Mouse (Mus musculus) liver, embryonic 12.5 days (tissue): Measurements from ENCODE around the gene Igsf23. TPM values are rescaled to one million over a fixed set of nuclear protein-coding genes. Genes with fewer than 3 reads are reported as not detected.

Experiments
- ATAC-seq: fragments of 200-750 bp; cut with Nextera tagmentation; 2 replicates; pipeline ENCODE4 v1.8.0; 2017; ENCODE audit warnings: moderate number of reproducible peaks, mild to moderate bottlenecking, moderate library complexity
- H3K27ac ChIP-seq: fragments of 300-500 bp; sonication (generic); 2 replicates; pipeline ENCODE4 v1.5.1; 2016; ENCODE audit warnings: mild to moderate bottlenecking
- H3K27me3 ChIP-seq: fragments of 300-500 bp; sonication (generic); replicated peaks from 2 replicates; pipeline ENCODE4 v1.6.1; 2016; ENCODE audit warnings: mild to moderate bottlenecking, moderate library complexity
- H3K36me3 ChIP-seq: fragments of 300-500 bp; sonication (generic); 2 replicates; pipeline ENCODE4 v1.6.1; 2016; ENCODE audit warnings: mild to moderate bottlenecking, moderate library complexity
- H3K4me1 ChIP-seq: fragments of 300-500 bp; sonication (generic); 2 replicates; pipeline ENCODE4 v1.6.1; 2016
- H3K4me2 ChIP-seq: fragments of 300-500 bp; sonication (generic); 2 replicates; pipeline ENCODE4 v1.6.1; 2016; ENCODE audit warnings: mild to moderate bottlenecking, moderate library complexity
- H3K4me3 ChIP-seq: fragments of 300-500 bp; sonication (generic); 2 replicates; pipeline ENCODE4 v1.5.1; 2016; ENCODE audit warnings: mild to moderate bottlenecking, moderate library complexity
- H3K9ac ChIP-seq: fragments of 300-500 bp; sonication (generic); 2 replicates; pipeline ENCODE4 v1.6.1; 2016; ENCODE audit warnings: mild to moderate bottlenecking, moderate library complexity
- H3K9me3 ChIP-seq: fragments of 300-500 bp; sonication (generic); replicated peaks from 2 replicates; pipeline ENCODE4 v1.6.1; 2016; ENCODE audit warnings: mild to moderate bottlenecking, moderate library complexity
- WGBS: fragments of 180-500 bp; shearing (Covaris S2); methylation state at CpG from one replicate; pipeline ENCODE4 v1.1.7; 2016; ENCODE audit not compliant: insufficient replicate concordance; 5-methylcytosine and 5-hydroxymethylcytosine counted together
- polyA plus RNA-seq: library from polyadenylated mRNA; unstranded; fragments of >200 nt; fragmentation: Nextera tagmentation; extraction: Ambion mirVana; gene quantifications from 2 replicates; pipeline ENCODE4 v1.2.1, GENCODE M21; 2016

The Igsf23 gene
- polyA plus RNA-seq, 1 experiment from 2014 or later, result 0.30 TPM

DNA sequence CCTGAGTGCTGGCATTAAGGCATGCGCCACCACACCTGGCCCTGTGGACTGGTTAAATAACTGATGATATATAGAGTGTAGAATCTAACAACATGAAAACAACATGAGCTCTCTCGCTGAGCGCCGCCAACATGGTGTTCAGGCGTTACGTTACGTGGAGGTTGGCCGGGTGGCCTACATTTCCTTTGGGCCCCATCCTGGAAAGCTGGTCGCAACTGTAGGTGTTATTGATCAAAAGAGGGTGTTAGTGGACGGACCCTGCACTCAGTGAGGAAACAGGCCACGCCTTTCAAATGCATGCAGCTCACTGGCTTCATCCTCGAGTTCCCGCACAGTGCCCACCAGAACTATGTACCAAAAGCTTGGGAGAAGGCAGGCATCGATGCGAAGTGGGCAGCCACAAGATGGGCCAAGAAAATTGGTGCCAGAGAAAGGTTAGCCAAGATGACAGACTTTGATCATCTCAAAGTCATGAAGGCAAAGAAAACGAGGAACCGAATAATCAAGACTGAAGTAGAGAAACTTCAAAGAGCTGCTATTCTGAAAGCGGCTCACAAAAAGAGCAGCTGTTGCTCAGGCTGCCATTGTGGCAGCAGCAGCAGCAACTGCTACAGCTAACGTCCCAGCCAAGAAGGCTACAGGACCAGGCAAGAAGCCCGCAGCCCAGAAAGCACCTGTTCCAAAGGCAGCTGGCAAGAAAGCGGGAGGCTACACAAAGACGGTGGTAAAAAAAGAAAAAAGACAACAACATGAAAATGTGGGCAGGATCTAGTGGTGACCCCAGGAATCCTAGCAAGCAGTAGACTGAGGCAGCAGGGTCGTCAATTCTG lies 38.6 kb downstream of the Igsf23 start:
- no peak for ATAC-seq
- Histone ChIP-seq H3K27me3 (no peaks in the 10 kb centered on the region), H3K4me2 (no peak overlapping the region), H3K9ac (no peak overlapping the region), H3K27ac (no peak overlapping the region), H3K9me3 (no peaks in the 10 kb centered on the region), H3K4me1 (no peaks in the 10 kb centered on the region), H3K36me3 (peaks cover 38% of the 10 kb centered on the region), H3K4me3 (no peak overlapping the region)
- 79% methylated on average over 23 of the region's 23 CpGs for WGBS

DNA sequence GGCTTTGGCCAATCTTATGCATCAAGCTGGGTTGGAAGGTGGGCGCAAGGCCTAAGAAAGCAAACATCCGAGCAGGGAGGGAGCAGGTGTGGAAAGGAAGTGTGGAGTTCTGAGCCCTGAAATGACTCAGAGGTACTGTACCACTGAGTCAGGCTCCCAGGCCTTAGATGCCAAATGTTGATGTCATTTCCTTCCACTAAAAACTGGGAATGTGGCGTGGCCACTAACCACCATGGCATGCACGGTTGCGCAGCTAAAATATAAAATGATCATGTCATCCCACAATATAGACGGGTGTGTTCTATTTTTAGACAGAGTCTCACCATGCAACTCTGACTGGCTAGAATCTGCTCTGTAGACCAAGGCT lies 39.3 kb downstream of the Igsf23 start:
- H3K9me3 ChIP-seq, result no peaks in the 10 kb centered on the region
- H3K4me2 ChIP-seq, result no peak overlapping the region
- no peak overlapping the region for H3K4me3 ChIP-seq
- peaks cover 37% of the 10 kb centered on the region for H3K36me3 ChIP-seq
- no peak overlapping the region for H3K9ac ChIP-seq
- ATAC-seq, result no peak
- H3K27me3 ChIP-seq, result no peaks in the 10 kb centered on the region
- H3K4me1 ChIP-seq, result no peaks in the 10 kb centered on the region
- no peak overlapping the region for H3K27ac ChIP-seq
- WGBS, result 79% methylated on average over 6 of the region's 6 CpGs

DNA sequence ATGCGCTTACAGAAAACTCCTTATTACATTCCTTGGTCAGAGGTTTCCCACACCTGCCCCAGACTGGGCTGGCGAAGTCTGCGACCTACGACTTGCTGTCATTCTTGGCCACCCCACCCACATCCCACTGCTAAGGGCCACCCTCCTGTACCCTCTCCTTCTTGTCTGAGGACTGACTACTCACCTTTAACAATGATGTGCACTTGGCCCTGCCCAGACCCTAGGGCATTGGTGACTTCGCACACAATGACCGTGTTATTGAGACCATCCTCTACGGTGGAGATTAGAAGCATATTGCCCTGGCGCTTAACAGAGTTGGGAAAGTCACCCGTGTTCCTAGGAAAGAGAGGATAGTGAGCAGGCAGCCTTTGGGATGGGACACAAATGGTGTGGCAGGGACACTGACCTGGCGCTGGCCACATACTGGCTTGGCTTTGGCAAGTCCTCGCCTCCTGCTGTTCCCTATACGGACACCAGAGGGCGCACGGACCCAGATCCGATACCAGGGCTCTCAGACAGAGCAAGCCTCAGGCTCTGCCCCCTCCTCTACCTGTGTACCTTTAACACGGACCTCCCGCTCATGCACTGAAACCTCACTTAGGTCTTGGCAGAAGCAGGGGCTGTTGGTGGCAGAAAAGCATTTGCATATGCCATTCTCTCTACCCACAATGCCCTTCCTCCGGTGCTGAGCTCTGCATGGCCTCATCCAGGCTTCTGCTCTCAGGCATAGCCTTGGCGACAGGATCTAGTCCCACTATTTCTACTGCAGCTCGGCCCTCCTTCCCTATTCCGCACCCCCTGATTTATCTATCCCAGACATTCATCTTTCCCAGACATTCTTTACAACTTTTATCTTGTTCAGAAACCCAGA lies 39.9 kb downstream of the Igsf23 start:
- Histone ChIP-seq H3K27ac (no peak overlapping the region), H3K36me3 (peaks cover 32% of the 10 kb centered on the region), H3K9me3 (no peaks in the 10 kb centered on the region), H3K4me2 (no peak overlapping the region), H3K4me3 (no peak overlapping the region), H3K4me1 (no peaks in the 10 kb centered on the region), H3K9ac (no peak overlapping the region), H3K27me3 (no peaks in the 10 kb centered on the region)
- 42% methylated on average over 21 of the region's 21 CpGs for WGBS
- ATAC-seq, result peak; percentile 60; the same call in 1 of the 2 replicates

DNA sequence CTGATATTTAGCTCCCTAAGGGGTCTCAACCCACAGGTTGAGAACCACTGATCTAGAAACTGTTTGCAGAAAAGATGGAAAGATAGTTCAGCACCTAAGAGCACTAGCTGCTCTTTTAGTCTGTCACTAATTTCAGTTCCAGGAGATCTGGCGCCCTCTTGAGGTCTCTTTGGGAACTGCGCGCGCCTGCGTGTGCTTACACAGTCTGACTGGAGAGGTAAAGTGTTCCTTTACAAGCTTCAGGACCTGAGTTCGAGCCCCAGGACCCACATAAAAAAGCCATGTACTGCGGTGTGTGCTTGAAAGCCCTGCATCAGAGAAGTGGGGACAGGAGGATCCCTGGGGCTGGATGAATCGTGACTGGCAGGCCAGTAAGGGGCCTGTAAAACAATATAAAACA lies 60.7 kb downstream of the Igsf23 start:
- ATAC-seq, result no peak
- no peaks in the 10 kb centered on the region for H3K36me3 ChIP-seq
- no peak overlapping the region for H3K4me3 ChIP-seq
- H3K9ac ChIP-seq, result no peak overlapping the region
- no peaks in the 10 kb centered on the region for H3K9me3 ChIP-seq
- WGBS, result 34% methylated on average over 8 of the region's 8 CpGs
- 0 out of 2 replicates have a peak, but pooled peaks cover 3% of the 10 kb centered on the region for H3K27me3 ChIP-seq
- H3K27ac ChIP-seq, result no peak overlapping the region
- H3K4me1 ChIP-seq, result no peaks in the 10 kb centered on the region
- no peak overlapping the region for H3K4me2 ChIP-seq

DNA sequence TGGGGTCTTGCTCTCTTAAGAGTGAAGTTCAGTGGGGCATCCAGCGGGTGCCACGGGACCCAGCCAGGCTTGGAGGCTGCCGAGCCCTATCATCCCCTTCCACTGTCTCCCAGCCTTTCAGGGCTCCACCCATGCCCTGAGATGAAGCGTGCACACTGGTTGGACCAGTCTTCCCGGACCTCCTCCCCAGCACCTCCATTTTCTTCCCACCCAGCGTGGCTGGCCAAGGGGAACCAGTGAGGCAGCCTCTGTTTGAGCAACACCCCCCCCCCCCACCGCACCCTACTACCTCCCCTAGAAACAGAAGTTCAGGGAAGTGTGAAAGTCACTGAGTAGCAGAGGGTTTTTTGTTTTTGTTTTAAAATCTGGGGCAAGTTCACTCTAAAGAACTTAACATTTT lies 62.7 kb downstream of the Igsf23 start, which contains the start of gene Ceacam19:
TSS of gene Ceacam19 (minus strand) at position 117 of the 400 bp plus-strand sequence.
- no peaks in the 10 kb centered on the region for H3K9me3 ChIP-seq
- no peaks in the 10 kb centered on the region for H3K4me1 ChIP-seq
- 47% methylated on average over 7 of the region's 7 CpGs for WGBS
- H3K4me3 ChIP-seq, result no peak within 1 kb of the TSS
- no peak for ATAC-seq
- H3K27me3 ChIP-seq, result 0 out of 2 replicates have a peak, but pooled peaks cover 3% of the 10 kb centered on the region
- H3K27ac ChIP-seq, result no peak within 1 kb of the TSS
- no peaks in the 10 kb centered on the region for H3K36me3 ChIP-seq
- no peak within 1 kb of the TSS for H3K4me2 ChIP-seq
- H3K9ac ChIP-seq, result no peak within 1 kb of the TSS

Other genes starting within 250 kb of the Igsf23 start
- gene Tomm40, start 235.3 kb downstream of the Igsf23 start, polyA plus RNA-seq, result 188 and 207 TPM in 2 replicates
- gene Nectin2, start 200.3 kb downstream of the Igsf23 start, polyA plus RNA-seq, result 31.9 and 34.4 TPM in 2 replicates
- 11.1 and 11.3 TPM in 2 replicates for gene Bcam, start 179.7 kb downstream of the Igsf23 start, polyA plus RNA-seq
- 0.95 and 1.0 TPM in 2 replicates for gene Cblc, start 153.9 kb downstream of the Igsf23 start, polyA plus RNA-seq
- 3.7 and 5.4 TPM in 2 replicates for gene Bcl3, start 128.0 kb downstream of the Igsf23 start, polyA plus RNA-seq
- not detected in 2 replicates for gene Gm19345, start 98.8 kb downstream of the Igsf23 start, polyA plus RNA-seq
- gene Ceacam16, start 89.5 kb downstream of the Igsf23 start, polyA plus RNA-seq, result not detected in 2 replicates
- not detected in 2 replicates for gene Ceacam19, start 62.8 kb downstream of the Igsf23 start, polyA plus RNA-seq
- gene Pvr, start 29.6 kb downstream of the Igsf23 start, polyA plus RNA-seq, result 3.6 and 3.9 TPM in 2 replicates
- gene Ceacam20, start 14.7 kb upstream of the Igsf23 start, polyA plus RNA-seq, result not detected in 2 replicates
- not detected in 2 replicates for gene Nlrp9b, start 40.7 kb upstream of the Igsf23 start, polyA plus RNA-seq
- not detected in 2 replicates for gene Vmn1r91, start 148.9 kb upstream of the Igsf23 start, polyA plus RNA-seq
- not detected in 2 replicates for gene Gm16442, start 171.8 kb upstream of the Igsf23 start, polyA plus RNA-seq
- gene Vmn1r93, start 188.3 kb upstream of the Igsf23 start, polyA plus RNA-seq, result not detected in 2 replicates
- not detected in 2 replicates for gene Vmn1r94, start 217.6 kb upstream of the Igsf23 start, polyA plus RNA-seq
- not detected in 2 replicates for gene Vmn1r95, start 243.0 kb upstream of the Igsf23 start, polyA plus RNA-seq